Mouse (Mus musculus): ENCODE measurements around the gene Mrps11.

Gene Mrps11

DNA sequence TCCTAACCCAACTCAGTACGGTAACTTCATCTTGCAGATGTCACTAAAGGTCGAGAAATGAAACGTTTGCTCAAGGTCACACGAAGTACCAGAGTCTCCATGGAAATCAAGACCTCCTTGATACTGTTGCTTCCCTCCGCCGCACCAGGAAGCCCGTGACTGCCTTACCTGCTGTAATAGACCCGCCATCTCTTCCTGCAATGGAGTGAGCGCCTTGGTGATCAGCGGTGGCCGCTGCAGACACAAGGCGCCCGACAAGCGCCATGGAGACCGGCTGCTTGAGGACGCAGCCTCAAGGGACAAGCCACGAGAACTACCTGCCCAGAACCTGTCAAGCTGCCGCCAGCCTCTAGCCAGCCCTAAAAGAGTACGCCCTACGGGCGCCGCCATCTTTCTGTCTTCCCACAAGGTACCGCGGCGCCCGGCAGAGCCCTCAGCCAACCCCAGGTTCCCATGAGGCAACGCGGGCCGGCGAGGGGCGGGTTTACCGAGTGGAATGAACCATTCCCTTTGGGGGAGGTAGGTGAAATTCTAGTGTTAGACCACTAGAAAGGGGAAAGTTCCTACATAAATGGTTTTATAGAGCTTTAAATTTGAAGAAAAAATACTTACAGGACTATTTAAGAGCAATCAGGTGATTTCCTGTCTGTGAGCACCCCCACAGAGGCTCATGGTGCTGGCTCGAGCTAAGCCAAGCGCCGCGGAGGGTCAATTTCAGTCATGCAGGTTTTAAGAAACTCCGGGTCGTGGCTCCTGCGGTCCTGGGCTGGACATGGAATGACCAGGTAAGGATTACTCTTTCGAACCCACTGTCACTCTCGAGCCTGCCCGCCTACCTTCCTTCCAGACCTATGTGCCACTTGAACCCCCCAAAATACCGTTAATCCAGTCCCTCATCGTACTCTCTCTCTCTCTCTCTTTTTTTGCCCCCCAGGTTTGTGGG, at the start of gene Mrps11, which contains the start of gene Mrpl46:
Gene Mrps11, plus strand, starts transcription at position 481 of the 943 bp plus-strand sequence.
Gene Mrpl46, minus strand, starts transcription at position 893 of the 943 bp plus-strand sequence.
- CTCF ChIA-PET, result interaction anchor here in 1 of 4 experiments (0.6 kb wide), 1 partner anchor 186 kb away, joined by 4 read pairs; no protein-coding TSS in a partner anchor

DNA sequence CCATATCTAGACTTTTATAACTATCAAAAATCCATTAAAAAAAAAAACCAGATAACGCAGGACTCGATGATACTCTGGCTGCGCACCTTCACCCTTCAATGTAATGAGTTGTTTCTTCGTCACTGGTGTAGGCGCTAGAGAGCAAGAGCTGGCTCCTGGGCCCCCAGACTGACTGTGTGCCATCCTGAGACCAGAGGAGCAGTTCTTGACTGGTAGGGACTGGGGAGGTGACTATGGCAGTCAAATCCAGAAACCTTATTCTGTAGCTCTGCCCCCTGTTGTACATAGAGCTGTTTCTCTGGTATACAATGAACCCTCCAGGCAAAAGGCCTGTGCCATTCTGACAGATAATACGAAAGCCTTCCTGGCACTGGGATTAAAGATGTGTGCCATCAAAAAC, 45.7 kb upstream of the Mrps11 start:
- POLR2A ChIA-PET, result no interaction called here

More for the DNA sequence above, at the start of gene Mrps11, which contains the start of gene Mrpl46:
- POLR2A ChIA-PET, result interaction anchor here (0.6 to 4.4 kb wide), 27 partner anchors 8 to 755 kb away, joined by 3 to 30 read pairs (median 4); partner anchors contain the start of genes Aen (in 3 of the 4), Det1 (in 2 of the 4) and Isg20 (in 1 of the 4)

DNA sequence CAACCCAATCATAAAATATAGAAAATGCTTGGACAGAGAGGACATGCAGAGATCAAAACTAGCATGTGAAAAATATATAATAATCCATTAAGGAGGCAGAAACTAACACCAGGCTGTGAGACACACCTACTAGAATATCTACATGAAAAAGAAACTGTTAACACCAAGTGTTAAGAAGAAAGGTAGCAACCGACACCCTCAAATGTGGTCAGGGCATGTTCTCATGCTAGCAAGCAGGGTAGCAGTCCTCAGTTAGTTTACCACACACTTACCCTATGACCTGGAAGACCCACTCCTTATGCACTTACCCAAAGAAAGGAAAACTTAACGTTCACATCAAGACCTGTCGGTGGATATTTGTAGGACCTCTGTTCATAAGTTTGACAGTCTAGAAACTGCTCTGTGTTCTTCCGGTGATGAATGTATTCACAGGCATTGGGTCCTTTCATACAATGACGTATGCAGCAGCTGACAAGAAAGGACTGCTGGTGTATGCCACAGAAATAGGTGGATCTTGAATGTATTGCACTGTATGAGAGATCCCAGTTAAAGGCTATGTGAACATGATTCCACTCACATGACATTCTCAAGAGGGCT, 45.2 kb upstream of the Mrps11 start, which contains the start of gene Ntrk3:
Gene Ntrk3, minus strand, starts transcription at position 399 of the 597 bp plus-strand sequence.
- ChIA-PET POLR2A (no interaction called here), CTCF (no interaction called here)

More for the DNA sequence above, 45.7 kb upstream of the Mrps11 start:
- CTCF ChIA-PET, result no interaction called here

DNA sequence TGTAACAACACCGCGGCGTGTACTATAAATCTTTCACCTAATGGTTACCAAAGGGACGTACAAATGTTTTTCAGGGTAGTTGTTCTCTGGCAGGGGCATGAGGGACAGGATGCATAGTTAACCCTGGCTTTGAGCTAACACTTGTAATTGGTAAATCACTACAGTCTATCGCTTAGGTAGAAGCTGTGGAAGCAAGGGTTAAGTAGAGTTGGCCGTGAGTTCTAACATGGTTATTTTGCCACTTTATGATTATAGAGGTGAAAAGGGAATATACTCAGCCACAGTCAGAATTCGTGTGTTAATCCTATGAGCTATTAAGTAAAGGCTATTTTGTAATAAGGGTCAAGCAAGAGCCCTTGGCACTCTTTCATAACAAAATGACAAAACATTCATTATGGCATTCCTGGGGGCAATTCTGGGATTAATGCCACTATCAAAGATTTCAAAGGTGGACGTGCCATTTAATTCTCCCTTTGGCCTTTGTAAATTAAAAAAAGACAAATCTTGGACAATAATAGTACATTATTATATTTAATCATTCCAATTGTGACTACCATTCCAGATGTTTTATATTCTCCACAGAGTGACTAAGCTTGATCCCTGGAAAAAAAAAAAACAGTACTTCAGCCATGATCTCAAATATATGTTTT, 43.4 kb upstream of the Mrps11 start:
- POLR2A ChIA-PET, result interaction anchor here in 1 of 4 experiments (1.0 kb wide), 1 partner anchor 13 kb away, joined by 3 read pairs; no protein-coding TSS in a partner anchor

DNA sequence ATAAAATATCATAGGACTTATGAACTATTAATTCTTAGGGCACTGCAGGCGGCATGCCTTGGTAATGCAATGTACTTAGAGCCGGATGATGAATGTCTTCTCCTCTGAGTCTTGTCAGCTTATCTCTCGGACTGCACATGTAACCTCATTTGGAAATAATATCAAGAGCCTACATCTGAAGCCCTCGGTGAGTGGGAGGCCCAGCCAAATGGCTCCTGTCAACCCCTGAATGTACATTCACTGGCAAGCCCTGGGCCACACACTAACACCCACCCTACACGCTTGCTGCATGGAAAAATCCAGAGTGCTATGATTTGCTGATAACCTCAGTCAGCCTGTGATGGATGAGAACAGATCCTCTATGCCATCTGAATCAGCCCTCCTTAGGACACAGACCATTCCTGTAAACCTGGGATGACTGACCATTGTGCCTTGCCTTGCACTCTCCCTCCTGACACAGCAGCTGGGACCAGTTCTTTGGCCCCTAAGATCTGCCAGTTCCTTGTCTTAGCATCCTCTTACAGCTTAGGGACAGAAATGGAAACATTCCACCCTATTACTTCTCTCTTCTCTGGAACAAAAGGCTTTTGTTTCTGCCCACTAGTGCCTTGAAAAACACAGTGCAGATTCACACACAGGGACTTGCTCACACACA, 39.1 kb upstream of the Mrps11 start:
- CTCF ChIA-PET, result interaction anchor here in 1 of 4 experiments (2.7 kb wide), 1 partner anchor 22 kb away, joined by 8 read pairs; no protein-coding TSS in a partner anchor
- POLR2A ChIA-PET, result interaction anchor here in 2 of 4 experiments (0.6 to 0.8 kb wide), 3 partner anchors 13 to 1639 kb away, joined by 3 read pairs; no protein-coding TSS in a partner anchor

More for the DNA sequence above, 43.4 kb upstream of the Mrps11 start:
- CTCF ChIA-PET, result interaction anchor here in 1 of 4 experiments (1.1 kb wide), 1 partner anchor 27 kb away, joined by 3 read pairs; no protein-coding TSS in a partner anchor

DNA sequence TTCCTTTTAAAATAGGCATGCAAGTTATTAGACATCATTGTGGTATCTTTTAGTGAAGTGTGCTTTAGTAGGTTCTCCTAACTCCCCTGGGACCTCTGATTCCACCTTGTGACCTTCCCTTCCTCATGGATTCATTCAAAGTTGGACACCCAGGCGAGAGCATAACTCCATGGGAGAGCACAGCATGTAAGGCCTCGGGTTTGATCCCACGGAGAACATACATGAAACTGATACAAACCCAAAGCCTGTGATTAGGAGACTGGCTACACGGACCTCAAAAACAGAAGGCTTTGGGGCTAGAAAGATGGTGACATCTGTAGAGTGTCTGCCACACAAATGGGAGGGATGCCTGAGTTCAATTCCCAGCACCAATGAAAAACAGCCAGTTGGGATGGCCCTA, 30.0 kb upstream of the Mrps11 start:
- ChIA-PET POLR2A (interaction anchor here in 1 of 4 experiments (0.9 kb wide), 1 partner anchor 13 kb away, joined by 3 read pairs; no protein-coding TSS in a partner anchor), CTCF (interaction anchor here in 1 of 4 experiments (2.2 kb wide), 1 partner anchor 13 kb away, joined by 9 read pairs; no protein-coding TSS in a partner anchor)

DNA sequence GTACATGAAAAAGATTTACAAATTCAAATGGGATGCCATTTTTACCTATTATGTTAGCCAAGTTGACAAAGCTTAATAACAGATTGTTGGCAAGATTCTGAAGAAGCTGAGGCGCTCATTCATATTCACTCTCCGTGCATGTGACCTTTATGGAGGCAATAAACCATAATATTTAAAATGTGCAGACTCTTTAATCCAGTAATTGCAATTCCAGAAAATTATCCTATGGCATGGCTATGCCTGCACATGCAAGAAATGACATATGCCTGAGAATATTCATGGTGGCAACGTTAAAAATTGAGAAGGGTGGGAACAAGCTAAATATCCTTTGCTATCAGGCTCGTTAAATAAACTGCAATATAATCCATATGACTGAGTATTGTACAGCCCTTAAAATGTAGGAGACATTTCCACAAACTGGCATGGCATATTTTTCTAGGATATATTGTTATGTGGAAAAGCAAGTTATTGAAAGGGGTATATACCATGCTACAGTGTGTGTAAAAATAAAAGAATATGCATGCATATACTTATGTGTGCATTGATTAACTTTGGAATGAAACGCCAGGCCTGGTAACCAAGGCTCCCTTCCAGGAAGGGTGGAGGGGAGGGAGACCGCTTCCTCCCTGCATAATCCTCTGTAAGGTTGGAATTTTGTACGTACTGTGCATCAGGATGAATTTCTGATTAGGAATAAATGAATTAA, 29.0 kb upstream of the Mrps11 start:
- POLR2A ChIA-PET, result interaction anchor here in 2 of 4 experiments (1.2 to 1.8 kb wide), 2 partner anchors 17 to 48 kb away, joined by 3 to 4 read pairs; no protein-coding TSS in a partner anchor
- CTCF ChIA-PET, result interaction anchor here in 2 of 4 experiments (0.7 to 2.2 kb wide), 2 partner anchors 12 kb away, joined by 3 to 9 read pairs; no protein-coding TSS in a partner anchor

DNA sequence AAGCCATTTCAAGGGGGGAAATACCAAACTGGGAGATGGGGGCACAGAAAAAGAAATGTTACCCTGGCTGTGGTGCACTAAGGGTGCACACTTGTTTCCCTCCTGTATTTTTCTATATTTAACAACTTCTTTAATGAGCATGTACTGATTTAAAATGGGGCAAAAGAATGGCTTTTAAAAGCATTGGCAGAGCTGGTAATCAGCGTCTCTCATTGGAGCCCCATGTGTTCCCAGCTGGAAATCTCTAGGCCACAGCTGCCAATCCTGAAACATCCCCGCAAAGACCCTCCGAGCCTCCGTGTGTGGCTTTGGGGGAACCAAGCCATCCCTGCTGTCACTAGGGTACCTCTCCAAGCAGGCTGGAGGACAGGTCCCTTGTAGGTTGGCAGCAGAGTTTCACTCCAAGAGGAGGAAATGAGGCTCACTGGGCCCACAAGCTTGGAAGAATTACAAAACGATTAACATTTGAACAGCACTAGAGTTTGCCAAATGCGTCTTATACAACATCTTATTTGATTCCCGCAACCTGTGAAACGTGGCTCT, 28.4 kb upstream of the Mrps11 start:
- POLR2A ChIA-PET, result interaction anchor here in 2 of 4 experiments (1.2 to 1.8 kb wide), 2 partner anchors 17 to 48 kb away, joined by 3 to 4 read pairs; no protein-coding TSS in a partner anchor
- CTCF ChIA-PET, result no interaction called here

DNA sequence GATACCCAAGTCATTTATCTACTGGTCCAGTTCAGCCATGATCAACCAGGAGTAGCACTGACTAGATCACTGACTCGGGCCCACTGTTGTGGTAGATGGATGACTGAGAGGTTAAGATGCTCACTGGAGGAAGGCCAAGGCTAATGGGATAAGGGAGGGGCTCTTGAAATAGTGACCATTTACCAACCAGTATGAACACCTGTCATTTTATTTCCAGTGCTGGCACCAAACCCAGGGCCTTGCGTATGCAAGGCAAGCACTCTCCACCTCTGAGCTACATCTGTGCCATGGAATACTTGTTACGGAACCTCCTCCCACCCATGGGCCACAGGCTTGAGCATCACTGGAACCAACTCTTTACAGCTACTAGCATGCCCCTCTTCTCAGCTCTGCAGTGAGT, 19.1 kb upstream of the Mrps11 start:
- ChIA-PET POLR2A (interaction anchor here in 1 of 4 experiments (1.2 kb wide), 1 partner anchor 15 kb away, joined by 3 read pairs; no protein-coding TSS in a partner anchor), CTCF (interaction anchor here in 1 of 4 experiments (0.7 kb wide), 1 partner anchor 89 kb away, joined by 3 read pairs; no protein-coding TSS in a partner anchor)

DNA sequence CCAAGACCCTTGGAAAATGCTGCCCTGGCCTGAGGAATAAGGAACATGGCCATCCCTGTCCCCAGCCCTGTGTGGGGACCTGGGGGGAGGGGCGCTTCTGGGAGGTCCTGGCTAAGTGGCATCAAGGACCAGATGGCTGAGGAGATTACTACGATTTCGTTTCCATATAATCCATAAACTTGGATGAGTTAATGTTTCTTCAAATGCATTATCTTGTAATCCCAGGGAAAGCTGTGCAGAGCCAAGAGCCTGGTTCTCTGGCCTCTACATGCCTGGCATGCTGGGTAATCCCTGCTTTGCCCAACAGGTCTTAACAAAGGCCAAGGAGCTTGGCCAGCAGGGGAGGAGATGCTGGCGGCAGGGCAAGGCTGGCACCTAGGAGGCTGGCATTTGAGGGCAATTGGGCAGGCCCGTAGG, 17.7 kb upstream of the Mrps11 start:
- ChIA-PET CTCF (interaction anchor here (0.6 to 2.4 kb wide), 18 partner anchors 10 to 324 kb away, joined by 3 to 32 read pairs (median 7); no protein-coding TSS in a partner anchor), POLR2A (interaction anchor here in 2 of 4 experiments (0.9 to 1.5 kb wide), 2 partner anchors 17 to 131 kb away, joined by 4 to 7 read pairs; partner anchors contain the start of genes Aen (in 1 of the 2) and Mrps11 (in 1 of the 2))

DNA sequence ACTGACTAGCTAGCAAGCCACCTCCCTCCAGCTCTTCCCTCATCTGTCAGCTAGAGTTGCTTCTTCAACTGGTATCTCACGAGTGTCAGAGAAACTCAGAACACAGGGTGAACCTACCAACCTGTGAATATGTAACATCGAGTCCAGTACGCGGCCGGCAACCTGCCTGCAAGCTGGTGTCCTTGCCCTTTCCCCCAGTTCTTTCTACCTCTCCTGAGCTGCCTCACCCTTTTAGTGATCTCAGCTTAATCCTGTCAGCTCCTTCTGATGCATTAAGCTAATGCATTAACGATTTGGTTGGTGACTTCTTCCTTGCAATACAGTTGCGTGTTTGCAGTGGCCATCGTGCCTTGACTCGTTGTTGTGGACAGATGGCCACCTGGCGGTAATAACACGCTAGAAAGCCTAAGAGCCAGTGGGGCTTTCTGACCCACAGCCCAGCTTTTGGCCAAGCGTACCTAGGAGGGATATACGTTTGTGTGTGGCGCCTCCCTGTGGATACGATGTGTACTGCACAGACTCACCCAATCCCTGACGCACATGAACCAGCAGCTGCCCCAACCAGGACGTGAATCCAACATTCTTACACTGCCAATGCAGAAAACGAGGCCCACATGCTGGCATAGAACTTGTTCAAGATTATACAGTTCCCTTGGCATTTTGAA, 16.8 kb upstream of the Mrps11 start:
- POLR2A ChIA-PET, result interaction anchor here in 3 of 4 experiments (0.6 to 1.5 kb wide), 11 partner anchors 10 to 700 kb away, joined by 3 to 7 read pairs (median 3); partner anchors contain the start of genes Aen (in 2 of the 3) and Mrps11 (in 1 of the 3)
- CTCF ChIA-PET, result interaction anchor here (0.5 to 2.4 kb wide), 71 partner anchors 8 to 1400 kb away, joined by 3 to 32 read pairs (median 3); partner anchors contain the start of genes Aen (in 1 of the 4) and Det1 (in 1 of the 4)

DNA sequence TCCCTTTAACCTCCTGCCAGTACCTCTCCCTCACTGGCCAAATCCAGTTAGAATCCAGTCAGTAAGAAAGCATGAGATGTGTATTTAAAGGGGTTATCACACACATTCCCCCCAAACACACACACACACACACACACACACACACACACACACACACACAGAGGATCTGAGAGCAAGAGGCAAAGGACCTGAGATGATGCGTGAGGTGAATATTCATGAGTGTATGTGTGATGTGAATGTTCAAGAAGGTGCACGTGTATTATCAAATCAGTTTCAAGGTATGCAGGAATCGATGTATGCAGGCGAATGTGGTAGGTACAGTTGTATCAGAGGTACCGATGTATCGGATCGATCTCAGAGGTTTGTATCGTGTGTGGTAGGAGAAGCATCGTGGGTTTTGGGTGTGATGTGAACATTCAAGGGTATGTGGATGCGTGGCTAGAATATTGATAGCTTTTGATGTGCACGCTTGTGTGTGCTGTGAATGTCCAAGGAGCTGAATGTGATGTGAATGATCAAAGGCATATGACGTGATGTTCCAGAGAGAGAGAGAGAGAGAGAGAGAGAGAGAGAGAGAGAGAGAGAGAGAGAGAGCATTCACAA, 14.9 kb upstream of the Mrps11 start:
- ChIA-PET CTCF (interaction anchor here in 1 of 4 experiments (0.7 kb wide), 1 partner anchor 181 kb away, joined by 4 read pairs; no protein-coding TSS in a partner anchor), POLR2A (no interaction called here)

DNA sequence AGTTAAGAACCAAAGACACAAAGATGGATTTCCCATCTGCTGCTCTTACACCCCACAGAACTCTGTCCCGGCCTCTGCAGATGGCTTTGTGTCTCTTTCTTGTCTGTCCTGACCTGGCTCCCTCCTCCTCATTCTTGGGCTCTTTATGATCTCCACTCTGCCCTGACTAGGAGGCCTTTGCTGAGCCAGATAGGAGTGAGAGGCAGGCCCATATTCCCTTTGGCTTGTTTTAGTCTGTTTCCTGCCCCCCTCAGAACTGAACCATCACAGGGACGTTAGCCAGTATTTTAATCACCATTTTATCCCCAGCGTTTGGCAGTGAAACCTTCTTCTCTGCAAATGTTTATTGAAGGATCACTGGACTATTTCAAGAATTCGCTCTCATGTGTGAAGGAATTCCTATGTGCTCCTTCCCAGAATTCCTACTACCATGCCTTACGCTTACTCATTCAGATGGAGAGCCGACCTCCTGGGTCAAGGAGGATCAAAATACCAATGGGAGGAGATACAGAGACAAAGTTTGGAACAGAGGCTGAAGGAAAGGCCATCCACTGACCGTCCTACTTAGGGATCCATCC, 13.8 kb upstream of the Mrps11 start:
- POLR2A ChIA-PET, result no interaction called here
- CTCF ChIA-PET, result no interaction called here

DNA sequence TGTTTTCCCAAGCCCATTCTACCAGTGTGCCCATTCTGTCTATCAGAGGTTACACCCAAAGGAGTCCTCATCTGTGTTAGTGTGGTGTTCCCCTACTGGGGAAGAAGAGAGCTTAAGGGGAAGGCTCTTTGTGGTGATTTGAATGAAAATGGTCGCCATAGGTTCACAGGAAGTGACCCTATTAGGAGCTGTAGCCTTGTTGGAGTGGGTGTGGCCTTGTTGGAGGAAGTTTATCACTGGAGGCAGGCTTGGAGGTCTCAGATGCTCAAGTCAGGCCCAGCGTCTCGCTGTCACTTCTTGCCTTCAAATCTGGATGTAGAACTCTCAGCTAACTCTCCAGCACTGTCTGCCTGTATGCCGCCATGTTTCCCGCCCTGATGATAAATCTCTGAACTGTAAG, 12.0 kb upstream of the Mrps11 start:
- ChIA-PET POLR2A (interaction anchor here in 3 of 4 experiments (0.8 to 3.3 kb wide), 8 partner anchors 10 to 125 kb away, joined by 3 to 24 read pairs (median 5); partner anchors contain the start of genes Aen (in 2 of the 3), Mrpl46 (in 2 of the 3) and Mrps11 (in 1 of the 3)), CTCF (interaction anchor here in 2 of 4 experiments (0.6 to 1.1 kb wide), 2 partner anchors 76 to 175 kb away, joined by 3 read pairs; partner anchors contain the start of gene Det1 (in 1 of the 2))

DNA sequence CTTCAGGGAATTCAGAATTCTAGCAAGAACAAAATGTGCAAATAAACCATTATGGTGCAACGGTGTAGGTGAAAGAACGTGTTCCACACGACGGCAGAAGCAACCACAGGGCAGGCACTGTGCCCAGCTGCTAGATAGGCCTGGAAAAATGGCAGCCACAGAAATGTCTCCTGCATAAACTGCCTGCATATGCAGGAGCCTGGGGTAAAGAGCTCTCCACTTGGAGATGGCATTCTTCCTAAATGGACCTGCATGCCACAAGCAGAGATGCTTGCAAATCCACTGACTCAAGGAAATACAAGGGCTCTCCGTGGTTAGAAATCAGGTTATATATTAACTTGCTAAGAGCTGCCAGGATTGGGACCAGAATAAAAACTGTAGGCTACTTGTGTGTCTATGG, 4.2 kb upstream of the Mrps11 start:
- ChIA-PET POLR2A (interaction anchor here in 1 of 4 experiments (1.1 kb wide), 1 partner anchor 15 kb away, joined by 3 read pairs; no protein-coding TSS in a partner anchor), CTCF (interaction anchor here in 1 of 4 experiments (1.6 kb wide), 1 partner anchor 13 kb away, joined by 3 read pairs; no protein-coding TSS in a partner anchor)
